16 mouse cellular contexts compared by ENCODE assay signal in the genomic region with DNA sequence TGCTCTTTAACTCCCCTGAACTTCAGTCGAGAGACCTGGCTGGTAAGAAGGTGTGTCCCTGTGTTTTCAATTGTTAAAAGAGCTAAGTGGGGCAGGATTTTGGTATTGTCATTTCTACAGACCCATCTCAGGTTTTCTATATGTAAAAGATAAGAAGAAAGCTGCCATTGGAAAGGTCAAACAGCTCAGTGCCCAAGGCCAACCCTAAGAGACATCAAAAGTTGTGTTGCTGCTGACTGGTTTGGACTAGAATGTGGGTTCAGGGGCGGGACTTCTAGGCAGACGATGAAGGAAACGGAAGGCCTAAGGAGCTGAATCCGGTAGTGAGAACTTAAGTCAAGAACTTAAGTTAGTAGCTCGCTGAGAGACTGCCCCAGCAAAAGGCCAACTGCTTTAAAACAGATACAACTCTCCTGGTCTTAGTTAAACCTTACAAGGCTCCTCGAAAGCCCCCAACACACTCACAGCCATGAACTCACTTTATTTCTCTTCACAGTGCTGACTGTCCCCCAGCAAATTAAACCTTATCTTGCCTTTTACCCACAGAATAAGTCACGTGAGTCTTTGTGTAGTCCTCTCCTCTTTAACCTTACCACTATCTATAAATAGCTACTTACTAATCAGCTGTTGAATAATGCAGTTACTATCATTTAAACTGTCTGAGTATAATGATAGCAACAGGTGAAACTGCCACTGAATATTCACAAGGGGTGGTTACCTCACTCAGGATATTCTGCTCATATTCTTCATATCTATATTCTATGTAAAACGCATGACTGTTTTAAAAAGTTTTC.
DNase-seq lines count a peak whose midpoint lies in the region; ATAC-seq and TF ChIP-seq lines count a peak whose summit lies in the region.
"Had no signal": no experiment of that assay in that cellular context is flagged by ENCODE, and none has a peak within 500 bp of the region (broad histone marks: within the 10 kb centered on the region; RNA-seq: fewer than 3 reads in every experiment).

No protein-coding gene starts in this region.

- no peak for TF ChIP-seq CTCF in heart, adult 2 months (IDR thresholded peaks at IDR 0.05)

- no peak for TF ChIP-seq EP300 in heart, adult 2 months (IDR thresholded peaks at IDR 0.05; ENCODE audit: insufficient read depth, low read depth, low read length)

- peaks cover 3% of the 10 kb centered on the region for H3K79me2 ChIP-seq in heart, adult 2 months (replicated peaks; ENCODE audit: control insufficient read depth, insufficient read depth, low read length)

- H3K36me3 ChIP-seq in heart, adult 2 months (ENCODE audit: control insufficient read depth, insufficient read depth, low read length): peaks cover 25% of the 10 kb centered on the region
- H3K36me3 ChIP-seq: kidney, embryonic 15.5 days; limb, embryonic 13.5 days had no signal

- ATAC-seq in erythroblast, adult 5-6 weeks (replicated peaks; ENCODE audit: low FRiP score, poor library complexity, severe bottlenecking): no peak
- ATAC-seq: forebrain, embryonic 16.5 days; hindbrain, embryonic 16.5 days had no signal

- WGBS in heart, adult 2 months: 73% methylated on average over 9 of the region's 9 CpGs

- peaks cover 12% of the 10 kb centered on the region for H3K4me1 ChIP-seq in heart, adult 2 months (ENCODE audit: control insufficient read depth, insufficient read depth, low read length)
- H3K4me1 ChIP-seq in brown adipose tissue, adult 24 weeks (ENCODE audit: control insufficient read depth, insufficient read depth, insufficient read length, low read length): peaks cover 28% of the 10 kb centered on the region

- intact Hi-C loops in heart, adult 2 months (cut with DNase I): no loop called here
- intact Hi-C loops in heart, postnatal 14 days (cut with DNase I): no loop called here

- H3K27ac ChIP-seq in heart, adult 2 months: peak overlapping the region; percentile 57
- H3K27ac ChIP-seq in brown adipose tissue, adult 24 weeks (replicated peaks; ENCODE audit: low read depth, low read length): peak overlapping the region; percentile 59
- H3K27ac ChIP-seq: kidney, embryonic 15.5 days; limb, embryonic 13.5 days; midbrain, embryonic 10.5 days had no signal

- TF ChIP-seq POLR2A in heart, adult 2 months (IDR thresholded peaks at IDR 0.05; ENCODE audit: insufficient read depth, low read depth, low read length): no peak

- H3K27me3 ChIP-seq in heart, adult 2 months (ENCODE audit: control insufficient read depth, insufficient read depth, low read length): no peaks in the 10 kb centered on the region
- H3K27me3 ChIP-seq: kidney, embryonic 15.5 days; limb, embryonic 13.5 days had no signal

- no peak for DNase-seq in heart, adult 2 months
- no peak for DNase-seq in heart, postnatal 14 days
- DNase-seq in thymus, postnatal 0 days (ENCODE audit: low spot score): peak; percentile 30
- DNase-seq in thymus, postnatal 10 days (ENCODE audit: low spot score in 2 of 2): no peak
- no peak for DNase-seq in left cerebral cortex, adult 18-20 months (ENCODE audit: low spot score in 2 of 2)
- DNase-seq in spleen, postnatal 36 days (ENCODE audit: low spot score in 2 of 2): no peak
- DNase-seq: cerebellum, adult 18-20 months; gastrocnemius, postnatal 10 days; right cerebral cortex, postnatal 14 days had no signal

- H3K9ac ChIP-seq in heart, adult 2 months (ENCODE audit: low read depth, low read length): no peak overlapping the region
- H3K9ac ChIP-seq: kidney, embryonic 15.5 days; limb, embryonic 13.5 days had no signal

- H3K4me3 ChIP-seq in heart, adult 2 months: no peak overlapping the region
- H3K4me3 ChIP-seq in brown adipose tissue, adult 24 weeks (ENCODE audit: insufficient read depth, low read depth, low read length): no peak overlapping the region
- H3K4me3 ChIP-seq: kidney, embryonic 15.5 days; limb, embryonic 13.5 days; midbrain, embryonic 10.5 days had no signal
